8 mouse cellular contexts compared by ENCODE assay signal in the genomic region with DNA sequence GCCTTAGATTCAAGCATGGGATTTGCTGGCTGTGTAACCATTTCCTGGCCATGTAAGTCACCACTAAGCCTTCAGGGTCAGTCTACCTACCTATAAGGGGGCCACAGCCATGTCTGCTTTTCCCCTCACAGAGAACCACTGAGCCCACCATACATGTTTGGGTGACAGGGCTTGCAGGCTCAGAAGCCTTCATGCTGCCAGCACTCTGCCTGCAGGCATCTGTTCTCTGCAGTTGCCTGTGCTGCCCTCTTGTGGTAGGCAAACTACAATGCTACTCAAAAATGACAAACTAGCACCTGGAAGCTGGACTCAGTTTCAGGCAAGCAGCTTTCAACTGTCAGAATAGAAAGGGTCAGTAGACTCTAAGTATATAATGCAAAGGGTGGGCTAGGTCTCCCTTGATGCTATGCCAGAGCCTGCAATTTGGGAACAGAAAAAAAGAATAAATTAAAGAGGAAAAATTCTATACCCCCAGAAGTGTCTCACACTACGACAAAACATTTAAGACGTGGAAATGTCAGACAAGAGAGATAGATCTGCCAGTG.
DNase-seq lines count a peak whose midpoint lies in the region; ATAC-seq and TF ChIP-seq lines count a peak whose summit lies in the region.

No protein-coding gene starts in this region.

- H3K27me3 ChIP-seq in kidney, embryonic 15.5 days = no peaks in the 10 kb centered on the region
- no peaks in the 10 kb centered on the region for H3K27me3 ChIP-seq in hindbrain, postnatal 0 days (ENCODE audit: insufficient read depth, low read length)

- WGBS in kidney, embryonic 15.5 days = 86% methylated on average over 2 of the region's 2 CpGs
- WGBS in hindbrain, postnatal 0 days = 89% methylated on average over 2 of the region's 2 CpGs

- no peak for TF ChIP-seq POLR2A in brain, embryonic 14.5 days (IDR thresholded peaks at IDR 0.05; ENCODE audit: borderline replicate concordance, extremely low read depth, insufficient read depth, insufficient read length, poor library complexity, severe bottlenecking)

- TF ChIP-seq CTCF in brain, embryonic 14.5 days (IDR thresholded peaks at IDR 0.05; ENCODE audit: borderline replicate concordance, extremely low read depth, insufficient read depth, insufficient read length) = peak; percentile 91
- peak; percentile 94 for TF ChIP-seq CTCF in hindbrain, postnatal 0 days (IDR thresholded peaks at IDR 0.05; ENCODE audit: low read depth)

- no peaks in the 10 kb centered on the region for H3K9me3 ChIP-seq in kidney, embryonic 15.5 days (replicated peaks)
- H3K9me3 ChIP-seq in hindbrain, postnatal 0 days (ENCODE audit: low read length) = no peaks in the 10 kb centered on the region

- H3K27ac ChIP-seq in kidney, embryonic 15.5 days = no peak overlapping the region
- H3K27ac ChIP-seq in hindbrain, postnatal 0 days = no peak overlapping the region

- H3K4me2 ChIP-seq in kidney, embryonic 15.5 days = no peak overlapping the region
- H3K4me2 ChIP-seq in hindbrain, postnatal 0 days (ENCODE audit: low read depth, low read length) = no peak overlapping the region

- peaks cover 26% of the 10 kb centered on the region for H3K4me1 ChIP-seq in kidney, embryonic 15.5 days
- H3K4me1 ChIP-seq in hindbrain, postnatal 0 days (ENCODE audit: insufficient read depth, low read length) = no peaks in the 10 kb centered on the region

- H3K36me3 ChIP-seq in kidney, embryonic 15.5 days = no peaks in the 10 kb centered on the region
- H3K36me3 ChIP-seq in hindbrain, postnatal 0 days (ENCODE audit: insufficient read depth, low read length) = no peaks in the 10 kb centered on the region

- no peak overlapping the region for H3K9ac ChIP-seq in kidney, embryonic 15.5 days
- no peak overlapping the region for H3K9ac ChIP-seq in hindbrain, postnatal 0 days (replicated peaks; ENCODE audit: low read length)

- H3K4me3 ChIP-seq in kidney, embryonic 15.5 days (replicated peaks) = no peak overlapping the region
- no peak overlapping the region for H3K4me3 ChIP-seq in hindbrain, postnatal 0 days (ENCODE audit: low read length)

- peak; percentile 18 to 55 for DNase-seq in kidney, adult 8-10 months
- DNase-seq in brain, embryonic 14.5 days (ENCODE audit: low read depth) = peak; percentile 90
- DNase-seq in hindbrain, postnatal 0 days (ENCODE audit: low spot score) = peak; percentile 86
- DNase-seq in left cerebral cortex, postnatal 4 days = peak; percentile 78
- DNase-seq in natural killer cell, adult 2 months (ENCODE audit: low spot score in 2 of 2) = peak; percentile 51 to 59
- DNase-seq in telencephalon, adult 2 months (ENCODE audit: low read depth, low spot score) = peak; percentile 36

- intact Hi-C loops in left cerebral cortex, postnatal 4 days (cut with DNase I) = no loop called here

- ATAC-seq in kidney, embryonic 15.5 days (replicated peaks; ENCODE audit: low FRiP score) = no peak
- 0 out of 2 replicates have a peak, but pooled peaks have one; percentile 57 for ATAC-seq in erythroid progenitor cell, adult 5-6 weeks (replicated peaks; ENCODE audit: low FRiP score, poor library complexity, severe bottlenecking)
- peak; percentile 66; the same call in 1 of the 2 replicates for ATAC-seq in hindbrain, postnatal 0 days

Comparison
In these comparisons a context has a peak if more than half of its experiments do, and no peak if none do; other contexts are left out.
1. DNase-seq: peak in every context shown above with its lines; median percentile 90 in brain, embryonic 14.5 days; 86 in hindbrain, postnatal 0 days; 78 in left cerebral cortex, postnatal 4 days; 55 in natural killer cell, adult 2 months; 36 in kidney, adult 8-10 months; 36 in telencephalon, adult 2 months.